Mouse (Mus musculus) monocyte, adult 5-6 weeks (primary cell): ENCODE results near the gene Elmo1. TPM values are rescaled to one million over a fixed set of nuclear protein-coding genes. Genes with fewer than 3 reads are reported as not detected.

Experiments
- ATAC-seq: fragments of 153-309, 156-312 bp; replicated peaks from 2 replicates; pipeline ENCODE4 v1.8.0; 2017; ENCODE audit warnings: mild to moderate bottlenecking; ENCODE audit not compliant: low TSS enrichment, insufficient number of reproducible peaks, severe bottlenecking, poor library complexity, low FRiP score
- total RNA-seq: library from RNA; stranded (forward); fragments of 200-1000, 200-491, 200-594 nt; gene quantifications from 3 replicates; pipeline ENCODE4 v1.2.3, GENCODE M21; 2017

The Elmo1 gene
- total RNA-seq, 1 experiment from 2014 or later = 71.9 TPM

- no peak for ATAC-seq
Observed at GRCm38 (mm10) chr13:20116868-20117510, 26.6 kb downstream of the Elmo1 start.

GRCm38 (mm10) chr13:20117691-20118090 is 27.3 kb downstream of the Elmo1 start:
- no peak for ATAC-seq

- no peak for ATAC-seq
Observed at GRCm38 (mm10) chr13:20118909-20119308, 28.5 kb downstream of the Elmo1 start.

GRCm38 (mm10) chr13:20120723-20121122 is 30.3 kb downstream of the Elmo1 start:
- ATAC-seq = peak; percentile 82

GRCm38 (mm10) chr13:20121385-20122043 is 31.1 kb downstream of the Elmo1 start:
- no peak for ATAC-seq

- ATAC-seq = no peak
Observed at GRCm38 (mm10) chr13:20123975-20124374, 33.6 kb downstream of the Elmo1 start.

- no peak for ATAC-seq
Observed at GRCm38 (mm10) chr13:20124965-20125364, 34.6 kb downstream of the Elmo1 start.

- no peak for ATAC-seq
Observed at GRCm38 (mm10) chr13:20125845-20126244, 35.4 kb downstream of the Elmo1 start.

GRCm38 (mm10) chr13:20127553-20127952 is 37.2 kb downstream of the Elmo1 start:
- ATAC-seq = peak; percentile 82

GRCm38 (mm10) chr13:20128097-20128496 is 37.7 kb downstream of the Elmo1 start:
- no peak for ATAC-seq

GRCm38 (mm10) chr13:20130731-20131130 is 40.3 kb downstream of the Elmo1 start:
- no peak for ATAC-seq

- no peak for ATAC-seq
Observed at GRCm38 (mm10) chr13:20131322-20131997, 41.1 kb downstream of the Elmo1 start.

GRCm38 (mm10) chr13:20131998-20132371 is 41.6 kb downstream of the Elmo1 start:
- ATAC-seq = no peak

- ATAC-seq = no peak
Observed at GRCm38 (mm10) chr13:20133602-20134394, 43.4 kb downstream of the Elmo1 start.

GRCm38 (mm10) chr13:20134395-20135225 is 44.2 kb downstream of the Elmo1 start:
- no peak for ATAC-seq

GRCm38 (mm10) chr13:20136753-20137152 is 46.4 kb downstream of the Elmo1 start:
- no peak for ATAC-seq

GRCm38 (mm10) chr13:20138466-20138865 is 48.1 kb downstream of the Elmo1 start:
- no peak for ATAC-seq

GRCm38 (mm10) chr13:20139060-20139459 is 48.7 kb downstream of the Elmo1 start:
- ATAC-seq = no peak
